Mouse (Mus musculus): ENCODE results near the gene 4930502E18Rik.
A peak's percentile ranks its signal among the peaks of the same experiment; 100 is the strongest.
"Not testable (repeated sequence)": the region's sequence is repeated elsewhere in the genome, so short reads cannot be mapped to it uniquely, and the experiment has no call there.

Gene 4930502E18Rik

DNA sequence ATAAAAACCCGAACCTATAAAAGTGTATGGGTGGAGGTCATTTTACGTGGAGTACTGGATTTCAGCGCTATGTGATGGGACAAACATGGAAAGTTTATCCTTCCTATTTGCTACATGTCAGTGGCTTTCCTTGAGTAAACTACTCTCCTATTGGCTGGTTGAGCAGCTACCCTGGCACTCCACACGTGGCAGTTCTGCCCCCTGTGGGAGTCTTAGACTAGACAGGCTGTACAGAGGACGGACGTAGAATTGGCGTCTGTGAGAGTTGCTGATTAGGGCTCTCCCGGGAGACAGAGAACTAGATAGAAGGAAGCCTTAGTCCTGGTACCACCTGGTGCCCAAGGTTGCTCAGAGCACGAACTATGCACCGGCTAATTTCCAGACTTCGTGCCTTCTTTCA is at the start of gene 4930502E18Rik:
TSS of gene 4930502E18Rik (plus strand) at position 231 of the 400 bp plus-strand sequence.
- no peak for DNase-seq

DNA sequence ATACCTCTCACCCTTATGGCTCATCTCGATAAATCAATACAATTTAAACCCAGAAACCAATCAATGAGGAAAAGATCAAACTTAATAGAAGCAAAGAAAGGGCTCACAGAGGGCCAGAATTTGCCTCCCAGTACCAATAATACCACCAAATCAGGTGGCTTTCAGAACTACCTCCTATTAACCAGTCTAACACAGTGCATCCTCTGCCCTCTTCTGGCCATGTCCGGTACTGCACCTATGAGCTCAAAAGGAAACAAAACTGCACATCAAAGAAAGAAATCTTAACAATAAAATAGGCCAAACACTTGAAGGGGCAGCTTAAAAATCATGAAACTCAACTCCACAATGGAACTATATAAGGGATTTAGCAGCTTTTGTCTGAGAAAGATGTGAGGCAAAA is 47.7 kb upstream of the 4930502E18Rik start:
- DNase-seq: peak; percentile 71

DNA sequence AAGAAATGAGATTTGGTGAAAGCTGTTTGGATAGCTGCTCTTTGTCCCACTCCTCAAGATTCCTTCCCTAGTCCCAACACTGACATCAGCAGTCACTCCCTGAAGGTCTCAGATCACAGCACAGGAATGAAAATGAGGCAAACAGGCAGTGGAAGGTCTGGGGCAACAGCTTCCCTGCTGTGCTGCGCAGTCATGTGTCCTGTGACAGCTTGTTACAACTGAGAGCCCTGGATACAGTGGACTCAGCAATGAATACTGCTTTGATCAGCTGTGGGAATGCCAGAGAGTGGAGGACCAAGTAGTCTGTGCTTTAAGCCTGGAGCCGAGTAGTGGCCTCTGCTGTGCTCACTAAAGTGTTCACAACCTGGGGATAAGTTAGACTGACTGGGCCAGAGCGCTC is 42.0 kb upstream of the 4930502E18Rik start:
- DNase-seq: not testable (repeated sequence)

DNA sequence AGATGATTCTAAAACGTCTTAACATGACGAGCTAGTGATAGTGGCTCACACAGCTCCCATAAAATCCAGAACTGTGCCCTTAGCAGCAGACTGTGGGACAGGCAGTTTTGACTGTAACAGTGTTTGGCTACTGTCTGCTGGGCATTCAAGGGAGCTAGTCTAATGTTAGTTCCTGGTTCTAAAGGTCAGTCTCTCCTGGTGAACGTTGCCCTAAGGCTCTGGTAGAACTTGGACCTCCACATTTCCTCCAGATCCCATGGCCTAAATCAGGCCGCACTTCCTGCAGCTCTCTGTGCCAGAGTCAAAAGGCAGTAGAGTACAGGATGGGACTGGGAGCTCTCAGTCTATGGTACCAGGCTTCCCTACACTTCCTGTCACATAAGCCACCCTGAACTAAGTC is 40.0 kb upstream of the 4930502E18Rik start:
- DNase-seq: not testable (repeated sequence)

DNA sequence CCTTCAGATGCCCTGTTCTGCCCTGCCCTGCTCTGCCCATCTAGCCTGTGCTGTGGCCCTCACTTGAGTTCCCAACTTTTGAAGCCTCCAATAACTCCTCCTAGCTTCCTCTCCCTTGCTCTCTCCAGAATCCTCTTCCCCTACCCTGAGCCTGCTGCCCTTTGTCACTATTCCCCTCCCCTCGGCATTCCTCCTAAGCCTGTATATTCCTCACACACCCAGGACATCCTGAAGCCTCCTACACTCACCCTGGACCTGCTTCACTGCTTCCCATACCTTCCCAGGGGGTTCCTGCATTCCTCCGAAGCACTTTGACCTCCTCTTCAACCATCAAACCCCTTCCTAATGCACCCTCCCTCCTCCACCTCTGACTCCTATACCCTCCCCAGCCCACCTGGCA is 32.6 kb upstream of the 4930502E18Rik start:
- DNase-seq: no peak

DNA sequence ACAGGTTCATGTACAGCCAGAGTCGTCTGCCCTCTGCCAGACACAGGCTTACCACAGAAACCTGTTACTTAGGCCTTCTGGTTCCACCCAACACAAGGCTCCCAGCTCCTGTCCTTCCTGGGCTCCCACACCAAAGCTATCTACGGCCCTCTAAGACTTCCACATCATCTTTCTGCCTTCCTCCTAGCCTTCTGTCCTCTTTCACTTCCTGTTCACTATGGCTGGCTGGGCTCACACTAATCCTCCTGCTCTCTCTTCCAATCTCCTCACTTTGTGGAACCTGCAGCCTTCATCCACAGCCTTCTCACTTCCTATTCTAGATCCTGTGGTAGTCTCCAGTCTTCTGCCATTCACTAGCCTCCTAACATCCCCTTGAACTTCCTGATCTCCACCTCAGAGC is 31.5 kb upstream of the 4930502E18Rik start:
- DNase-seq: no peak

DNA sequence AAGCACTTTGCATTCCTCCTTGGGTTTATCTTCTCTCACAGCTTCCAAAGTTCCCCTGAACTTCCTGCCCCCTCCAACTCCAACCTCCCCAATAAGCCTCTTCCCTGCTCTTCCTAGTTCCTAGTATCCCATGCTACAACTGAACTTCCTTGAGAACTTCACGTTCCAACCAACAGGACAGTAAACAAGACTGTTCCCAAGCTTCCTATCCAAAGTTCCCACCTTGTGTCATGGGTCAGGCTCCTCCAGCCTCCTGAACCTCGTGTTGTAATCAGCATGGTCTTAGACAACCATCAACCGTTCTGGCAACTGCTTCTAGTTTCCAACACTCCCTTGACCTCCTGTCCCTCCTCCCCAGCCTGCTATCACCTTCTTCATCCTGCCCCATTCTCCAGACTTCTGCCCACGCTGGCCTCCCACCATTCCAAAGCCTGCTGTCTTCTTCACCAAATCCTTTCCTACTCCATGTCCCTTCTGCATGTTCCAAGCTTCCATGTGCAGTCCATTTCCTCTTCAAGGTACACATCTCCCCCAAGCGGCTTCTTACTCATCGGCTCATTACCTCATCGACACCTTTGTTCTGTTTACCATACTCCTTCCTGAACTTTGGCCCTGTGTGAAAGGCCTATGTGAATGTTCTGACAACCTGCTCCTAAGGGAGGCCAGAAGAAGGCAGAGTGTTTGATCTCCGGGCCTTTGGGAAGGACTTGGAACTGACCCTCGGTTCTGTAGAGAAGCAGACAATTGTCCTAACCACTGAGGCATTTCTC is 30.4 kb upstream of the 4930502E18Rik start:
- no peak for DNase-seq

DNA sequence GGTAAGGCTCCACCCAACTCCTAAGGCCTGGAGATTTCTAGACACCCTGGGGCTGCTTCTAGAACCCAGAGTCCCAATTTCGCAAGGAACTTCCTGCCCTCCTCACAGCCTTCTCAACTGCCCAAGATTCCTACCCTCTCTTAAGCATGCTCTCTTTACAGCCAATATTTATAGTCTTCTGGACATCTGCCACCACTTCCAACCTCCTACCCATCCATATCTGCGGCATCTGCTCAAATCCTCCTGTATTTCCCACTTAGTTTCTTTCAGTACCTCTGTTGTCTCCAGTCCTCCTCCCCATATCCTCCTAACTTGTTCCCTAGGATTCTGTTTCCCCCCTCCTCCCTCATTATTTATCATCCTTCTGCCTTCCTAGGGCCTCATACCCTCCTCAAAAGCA is 25.4 kb upstream of the 4930502E18Rik start:
- no peak for DNase-seq

DNA sequence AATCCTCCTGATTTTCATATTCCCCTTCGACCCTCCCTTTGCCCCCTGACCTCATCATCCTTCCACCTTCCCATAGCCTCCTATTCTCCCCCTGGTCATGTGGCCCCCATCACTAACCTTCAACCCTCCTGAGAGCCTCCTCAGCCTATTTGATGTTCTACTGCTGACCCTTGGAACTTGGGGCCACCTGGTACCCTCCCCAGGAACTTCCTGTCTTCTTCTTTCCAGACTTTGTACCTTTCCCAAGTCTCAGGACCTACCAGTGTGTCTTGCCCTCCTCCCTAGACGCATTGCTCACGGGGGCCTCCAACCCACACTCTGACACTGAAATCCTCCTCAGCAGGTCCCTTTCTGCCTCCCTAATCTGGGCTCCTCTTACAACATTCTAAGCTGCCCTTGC is 22.0 kb upstream of the 4930502E18Rik start:
- no peak for DNase-seq

DNA sequence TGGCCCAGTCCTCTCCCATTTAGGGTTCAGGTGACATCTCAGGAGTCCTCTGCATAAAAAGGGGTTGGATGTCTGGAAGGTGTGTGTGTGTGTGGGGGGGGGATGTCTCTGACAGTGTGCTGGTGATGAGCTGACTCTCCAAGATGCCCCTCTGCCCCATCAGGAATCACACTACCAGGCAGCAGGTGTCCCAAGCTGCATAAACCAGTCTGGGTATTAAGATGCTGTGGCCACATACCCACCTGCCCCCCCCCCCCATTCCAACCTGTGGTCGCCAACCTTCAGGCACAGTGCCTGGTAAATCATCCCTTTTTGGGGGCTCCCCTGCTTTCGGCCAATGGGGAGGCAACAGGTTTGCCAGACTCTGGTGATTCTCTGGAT is 8.7 kb upstream of the 4930502E18Rik start:
- DNase-seq: no peak

DNA sequence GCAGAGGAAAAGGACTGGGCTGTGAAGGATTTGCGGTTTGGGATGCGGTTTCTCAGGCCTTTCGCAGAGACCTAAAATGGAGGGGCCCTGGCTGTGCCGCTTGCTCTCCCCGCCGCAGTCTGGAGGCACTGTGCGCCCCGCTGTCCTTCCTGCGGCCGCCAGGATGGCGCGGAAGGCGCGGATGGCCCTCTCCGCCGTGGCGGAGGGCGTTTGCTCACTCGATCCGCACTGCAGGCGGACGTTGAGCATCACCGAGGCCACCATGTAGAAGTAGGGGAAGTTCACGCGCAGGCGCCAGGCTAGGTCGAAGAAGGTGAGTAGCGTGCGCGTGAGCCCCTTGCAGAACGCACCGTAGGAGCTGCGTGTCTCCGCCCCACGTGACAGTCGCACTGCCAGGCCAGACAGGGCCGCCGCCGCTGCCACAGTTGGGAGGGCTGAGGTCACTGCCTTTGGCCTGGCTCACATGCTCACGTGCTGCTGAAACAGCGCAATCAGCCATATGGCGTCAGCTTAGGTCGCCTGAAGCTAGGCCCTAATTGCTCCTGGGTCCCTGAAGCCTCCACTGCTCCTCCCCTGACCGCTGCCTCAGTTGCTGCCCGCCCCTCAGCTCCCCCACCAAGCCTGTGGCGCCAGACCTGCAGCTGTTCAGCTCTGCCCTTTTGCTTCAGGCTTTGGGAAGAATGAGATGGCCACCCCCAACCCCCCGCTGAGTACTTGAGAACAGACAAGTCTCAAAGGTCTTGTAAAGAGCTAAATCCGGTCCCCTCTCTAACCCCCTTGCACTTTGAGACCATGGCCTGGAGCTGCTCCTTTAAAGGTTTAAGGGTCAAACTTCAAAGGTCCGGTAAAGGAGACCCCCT is 8.1 kb upstream of the 4930502E18Rik start:
- no peak for DNase-seq

DNA sequence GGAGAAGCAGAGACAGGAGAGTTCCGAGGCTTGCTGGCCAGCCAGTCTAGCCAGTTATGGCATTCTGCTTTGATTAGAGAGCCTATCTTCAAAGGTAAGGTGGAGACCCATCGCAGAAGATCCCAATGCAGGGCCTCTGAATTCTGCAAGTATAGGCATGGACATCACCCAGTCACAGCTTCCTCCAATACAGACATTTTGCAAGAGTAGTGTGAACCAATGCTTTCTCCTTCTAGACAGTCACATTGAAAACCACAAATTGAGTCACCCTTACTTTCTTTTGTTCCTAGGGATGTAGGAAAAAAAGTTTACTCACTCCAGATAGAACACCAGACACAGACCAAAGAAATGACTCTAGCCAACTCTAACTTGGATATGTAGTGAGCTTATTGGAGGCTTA is 4.3 kb downstream of the 4930502E18Rik start:
- no peak for DNase-seq

DNA sequence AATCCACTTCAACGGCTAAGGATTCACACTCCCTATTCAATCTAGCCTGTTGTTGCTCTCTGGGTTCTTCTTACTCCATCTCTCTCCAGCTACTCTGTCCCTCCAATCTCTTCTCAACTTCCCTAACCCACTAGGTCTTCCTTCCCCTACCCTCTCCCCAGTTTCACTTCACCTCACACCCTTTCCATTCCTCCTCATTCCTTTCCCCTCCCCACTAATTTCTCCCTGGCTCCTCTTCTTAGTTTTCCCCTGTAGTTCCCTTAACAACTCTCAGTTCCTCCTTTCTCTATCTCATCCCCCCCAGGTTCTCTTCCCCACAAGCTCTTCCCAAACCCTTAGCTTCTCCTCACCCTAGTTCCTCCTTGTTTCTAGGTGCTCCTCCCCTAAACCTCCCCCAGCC is 28.2 kb downstream of the 4930502E18Rik start:
- DNase-seq: no peak

DNA sequence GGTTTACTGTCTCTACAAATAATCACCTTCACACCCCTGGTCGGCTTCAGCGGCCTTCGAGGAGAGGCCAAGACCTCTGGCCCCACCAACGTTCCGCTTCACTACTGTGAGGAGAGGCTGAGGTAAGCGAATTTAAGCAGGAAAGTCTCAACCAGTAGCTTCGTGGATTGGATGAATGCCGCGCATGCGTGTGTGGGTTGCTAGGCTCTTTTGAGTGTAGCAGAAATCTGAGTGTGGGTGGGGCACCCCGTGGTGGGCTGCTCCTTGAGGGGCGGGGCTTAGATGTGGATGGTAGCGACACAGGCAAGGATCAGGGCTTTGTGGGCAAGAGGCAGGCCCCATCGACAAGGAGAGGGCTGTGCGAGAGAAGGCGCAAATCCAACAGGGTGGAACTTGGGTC is 33.1 kb downstream of the 4930502E18Rik start, which contains the start of gene 1700013H16Rik:
TSS of gene 1700013H16Rik (minus strand) at position 96 of the 400 bp plus-strand sequence.
- DNase-seq: no peak

DNA sequence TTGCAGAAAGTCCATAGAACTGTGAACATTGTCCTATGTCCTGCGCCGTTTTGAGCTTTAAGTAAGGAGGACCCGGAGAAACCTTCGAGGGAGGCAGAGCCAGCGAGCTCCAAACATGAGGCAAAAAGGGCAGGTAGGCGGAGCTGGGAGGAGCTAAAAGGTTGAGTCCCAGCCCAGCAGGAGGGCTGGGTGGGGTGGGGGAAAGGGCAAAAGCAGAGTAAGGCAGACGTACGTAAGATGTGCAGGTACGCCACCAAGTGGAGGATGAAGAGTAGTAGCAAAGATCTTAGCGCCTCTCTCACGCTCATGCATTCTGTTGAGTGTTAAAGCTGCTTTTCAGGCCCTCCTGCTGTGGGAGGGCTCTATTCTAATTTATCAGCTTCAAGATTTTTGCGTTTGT is 51.6 kb downstream of the 4930502E18Rik start, which contains the start of gene Zfp36l3:
TSS of gene Zfp36l3 (minus strand) at position 119 of the 400 bp plus-strand sequence.
- no peak for DNase-seq
